Mouse (Mus musculus) urinary bladder, adult 2 months (tissue): ENCODE results near the gene Aasdh. TPM values are rescaled to one million over a fixed set of nuclear protein-coding genes. Genes with fewer than 3 reads are reported as not detected.

Experiments
- DNase-seq: peaks from one replicate; pipeline ENCODE4 v3.0.0; 2022; ENCODE audit warnings: low spot score
- polyA plus RNA-seq: library from polyadenylated mRNA; depleted of rRNA; stranded (reverse); fragments of >200 nt; gene quantifications from 2 replicates; pipeline ENCODE4 v1.2.3, GENCODE M21; 2012; rRNA removed

Gene Aasdh
- polyA plus RNA-seq, 1 experiment, result 35.2 TPM

GRCm38 (mm10) chr5:76843448-76843847 lies 61.9 kb downstream of the Aasdh start:
- no peak for DNase-seq

- no peak for DNase-seq
Observed at GRCm38 (mm10) chr5:76841859-76842258, 63.5 kb downstream of the Aasdh start.

GRCm38 (mm10) chr5:76839786-76840185 lies 65.5 kb downstream of the Aasdh start:
- DNase-seq, result no peak

- no peak for DNase-seq
Observed at GRCm38 (mm10) chr5:76837018-76837417, 68.3 kb downstream of the Aasdh start.

- DNase-seq, result no peak
Observed at GRCm38 (mm10) chr5:76832529-76833210, 72.6 kb downstream of the Aasdh start.

GRCm38 (mm10) chr5:76828527-76829240 lies 76.6 kb downstream of the Aasdh start:
- no peak for DNase-seq

Other genes with a start within 250 kb of the Aasdh start
- 3.2 and 3.9 TPM in 2 replicates for gene C530008M17Rik, start 249.0 kb downstream of the Aasdh start, polyA plus RNA-seq
- gene Paics, start 45.8 kb upstream of the Aasdh start, polyA plus RNA-seq, result 101 and 105 TPM in 2 replicates
- 9.6 and 10.0 TPM in 2 replicates for gene Ppat, start 46.1 kb upstream of the Aasdh start, polyA plus RNA-seq
- gene Srp72, start 69.2 kb upstream of the Aasdh start, polyA plus RNA-seq, result 68.7 and 68.9 TPM in 2 replicates
- gene Arl9, start 98.5 kb upstream of the Aasdh start, polyA plus RNA-seq, result 0.25 and 0.28 TPM in 2 replicates
- not detected in 2 replicates for gene Thegl, start 110.5 kb upstream of the Aasdh start, polyA plus RNA-seq
- gene Hopx, start 209.6 kb upstream of the Aasdh start, polyA plus RNA-seq, result 66.3 and 93.9 TPM in 2 replicates